Mouse (Mus musculus) myocyte (in vitro differentiated cells): ENCODE data around the gene Krtap11-1. TPM values are rescaled to one million over a fixed set of nuclear protein-coding genes. Genes with fewer than 3 reads are reported as not detected.

ENCODE experiments used
- H3K27me3 ChIP-seq: one replicate; pipeline ENCODE4 v1.6.1; 2011; ENCODE audit not compliant: control insufficient read depth, insufficient read depth, insufficient read length
- H3K36me3 ChIP-seq: one replicate; pipeline ENCODE4 v1.6.1; 2011; ENCODE audit not compliant: control insufficient read depth, insufficient read depth
- H3K4me2 ChIP-seq: one replicate; pipeline ENCODE4 v1.6.1; 2011; ENCODE audit warnings: low read depth, control low read depth
- H3K4me3 ChIP-seq: one replicate; pipeline ENCODE4 v1.5.1; 2011; ENCODE audit warnings: mild to moderate bottlenecking, control low read depth, moderate library complexity
- H3K79me2 ChIP-seq: one replicate; pipeline ENCODE4 v1.6.1; 2011; ENCODE audit not compliant: control insufficient read depth, insufficient read depth
- H3ac ChIP-seq: one replicate; pipeline ENCODE4 v1.6.1; 2011; ENCODE audit not compliant: control insufficient read depth, insufficient read length
- CEBPB ChIP-seq: IDR thresholded peaks from 2 replicates; pipeline ENCODE4 v1.6.1; 2011; ENCODE audit warnings: mild to moderate bottlenecking, moderate library complexity; ENCODE audit not compliant: poor library complexity, insufficient read depth, severe bottlenecking
- E2F4 ChIP-seq: IDR thresholded peaks from one replicate; pipeline ENCODE4 v1.6.1; 2011; ENCODE audit warnings: mild to moderate bottlenecking, control low read depth, moderate library complexity; ENCODE audit not compliant: insufficient read depth
- MAX ChIP-seq: IDR thresholded peaks from one replicate; pipeline ENCODE4 v1.6.1; 2011; ENCODE audit warnings: low read depth, mild to moderate bottlenecking, control low read depth
- MYOD1 ChIP-seq, 3 experiments: IDR thresholded peaks; one replicate each; pipeline ENCODE4 v1.6.1; 2011; ENCODE audit warnings: control low read depth in 2 of 3, low read depth in 2 of 3, mild to moderate bottlenecking in 2 of 3, moderate library complexity in 1 of 3; ENCODE audit not compliant: insufficient read length in 2 of 3, control insufficient read depth in 1 of 3
- MYOG ChIP-seq, 3 experiments: IDR thresholded peaks; one replicate each; pipeline ENCODE4 v1.6.1; 2011; ENCODE audit warnings: control low read depth in 2 of 3, low read depth in 2 of 3, mild to moderate bottlenecking in 2 of 3; ENCODE audit not compliant: insufficient read length in 2 of 3, control insufficient read depth in 1 of 3, insufficient read depth in 1 of 3
- POLR2A ChIP-seq: IDR thresholded peaks from one replicate; pipeline ENCODE4 v1.6.1; 2011; ENCODE audit warnings: low read depth, mild to moderate bottlenecking, control low read depth, moderate library complexity; ENCODE audit not compliant: insufficient read length
- POLR2AphosphoS2 ChIP-seq: IDR thresholded peaks from one replicate; pipeline ENCODE4 v1.6.1; 2011; ENCODE audit warnings: low read depth, control low read depth; ENCODE audit not compliant: insufficient read length
- REST ChIP-seq: IDR thresholded peaks from one replicate; pipeline ENCODE4 v1.6.1; 2011; ENCODE audit warnings: mild to moderate bottlenecking, control low read depth, moderate library complexity; ENCODE audit not compliant: insufficient read depth, insufficient read length
- SRF ChIP-seq: IDR thresholded peaks from one replicate; pipeline ENCODE4 v1.6.1; 2011; ENCODE audit warnings: low read depth; ENCODE audit not compliant: control insufficient read depth, insufficient read length
- TCF12 ChIP-seq: IDR thresholded peaks from one replicate; pipeline ENCODE4 v1.6.1; 2011; ENCODE audit warnings: mild to moderate bottlenecking, control low read depth; ENCODE audit not compliant: poor library complexity, insufficient read depth, severe bottlenecking
- TCF3 ChIP-seq: IDR thresholded peaks from one replicate; pipeline ENCODE4 v1.6.1; 2011; ENCODE audit warnings: low read depth, control low read depth; ENCODE audit not compliant: insufficient read length
- USF1 ChIP-seq: IDR thresholded peaks from one replicate; pipeline ENCODE4 v1.6.1; 2011; ENCODE audit warnings: low read depth, mild to moderate bottlenecking, control low read depth, moderate library complexity
- polyA plus RNA-seq: library from polyadenylated mRNA; unstranded; fragments of >200 nt; fragmentation: generic; extraction: Trizol; gene quantifications from one replicate; pipeline ENCODE4 v1.2.1, GENCODE M21; 2012; ENCODE audit warnings: missing spikeins

The Krtap11-1 gene
- polyA plus RNA-seq, 1 experiment = not detected

GRCm38 (mm10) chr16:89537349-89537748 is 33.6 kb downstream of the Krtap11-1 start:
- Histone ChIP-seq H3K4me3 (no peak overlapping the region), H3ac (no peak overlapping the region), H3K4me2 (no peak overlapping the region), H3K36me3 (no peaks in the 10 kb centered on the region), H3K79me2 (no peaks in the 10 kb centered on the region), H3K27me3 (no peaks in the 10 kb centered on the region)
- no peak for TF ChIP-seq USF1
- TF ChIP-seq MAX = no peak

DNA sequence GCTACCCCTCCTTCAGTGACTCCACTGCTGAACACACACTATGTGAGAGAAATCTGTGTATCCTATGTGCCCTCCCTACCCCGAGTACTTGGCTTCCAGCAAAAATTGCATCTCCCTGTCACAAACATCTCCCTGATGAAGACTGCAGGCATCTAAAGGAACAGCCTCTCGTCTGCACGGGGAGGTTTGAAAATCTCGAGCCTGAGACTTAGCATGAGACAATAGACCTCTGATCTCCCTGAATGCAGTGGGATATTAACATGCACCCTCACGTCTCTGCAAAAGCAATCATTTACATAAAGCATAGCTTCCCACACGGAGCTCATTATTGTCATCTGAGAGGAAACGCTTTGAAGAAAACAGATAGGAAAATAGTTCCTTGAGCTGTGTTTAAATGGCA is 40.4 kb downstream of the Krtap11-1 start:
- H3ac ChIP-seq = no peak overlapping the region
- no peak for TF ChIP-seq SRF
- TF ChIP-seq POLR2A = no peak
- TF ChIP-seq REST = no peak
- TF ChIP-seq MYOG (IDR thresholded peaks at IDR 0.05; ENCODE audit: control insufficient read depth in 1 of 3, insufficient read depth in 1 of 3, insufficient read length in 2 of 3, low read depth in 2 of 3) = no peak
- TF ChIP-seq CEBPB = no peak
- no peaks in the 10 kb centered on the region for H3K79me2 ChIP-seq
- no peak overlapping the region for H3K4me3 ChIP-seq
- no peaks in the 10 kb centered on the region for H3K27me3 ChIP-seq
- no peak overlapping the region for H3K4me2 ChIP-seq
- H3K36me3 ChIP-seq = no peaks in the 10 kb centered on the region

DNA sequence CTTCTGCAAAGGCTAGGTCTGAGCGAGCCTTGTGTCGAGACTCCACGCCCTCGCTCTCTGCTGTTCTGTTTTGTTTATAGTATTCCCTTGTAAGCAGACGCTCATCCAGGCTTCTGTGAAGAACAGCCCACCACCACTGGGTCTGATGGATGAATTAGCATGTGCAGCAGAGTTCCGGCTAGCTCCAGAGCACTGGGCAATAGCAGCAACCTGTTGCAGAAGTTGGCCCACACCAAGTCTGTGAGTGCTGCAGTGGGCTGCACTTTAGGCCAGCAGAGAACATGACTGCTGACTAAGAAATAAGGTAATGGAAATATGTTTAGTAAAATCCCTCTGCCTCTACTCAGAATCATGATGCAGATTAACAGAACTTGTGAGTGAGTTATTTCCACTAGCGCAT is 41.1 kb downstream of the Krtap11-1 start:
- no peaks in the 10 kb centered on the region for H3K36me3 ChIP-seq
- no peaks in the 10 kb centered on the region for H3K27me3 ChIP-seq
- no peaks in the 10 kb centered on the region for H3K79me2 ChIP-seq
- no peak overlapping the region for H3K4me2 ChIP-seq
- H3K4me3 ChIP-seq = no peak overlapping the region
- H3ac ChIP-seq = no peak overlapping the region
- TF ChIP-seq CEBPB = no peak
- no peak for TF ChIP-seq MYOG (IDR thresholded peaks at IDR 0.05; ENCODE audit: control insufficient read depth in 1 of 3, insufficient read depth in 1 of 3, insufficient read length in 2 of 3, low read depth in 2 of 3)
- TF ChIP-seq TCF12 = no peak
- no peak for TF ChIP-seq TCF3
- no peak for TF ChIP-seq USF1

DNA sequence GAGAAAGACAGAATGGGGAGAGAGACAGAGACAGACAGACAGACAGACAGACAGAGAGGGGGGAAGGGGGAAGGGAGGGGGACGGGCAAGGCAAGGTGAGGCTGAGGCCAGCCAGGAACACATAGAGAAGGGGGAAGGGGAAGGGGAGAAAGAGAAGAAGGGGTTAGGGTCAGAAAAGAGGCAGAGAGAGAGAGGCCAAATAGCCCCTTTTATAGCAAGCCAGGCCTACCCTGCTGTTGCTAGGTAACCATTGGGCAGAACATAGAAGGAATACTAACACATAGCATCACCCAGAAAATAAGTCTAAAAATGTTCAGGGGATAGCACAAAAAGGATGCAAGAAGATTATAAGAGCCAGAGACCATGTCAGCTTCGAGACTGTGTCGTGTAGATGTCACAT is 42.6 kb downstream of the Krtap11-1 start:
- Histone ChIP-seq H3K27me3 (no peaks in the 10 kb centered on the region), H3K4me3 (no peak overlapping the region), H3K79me2 (no peaks in the 10 kb centered on the region), H3ac (no peak overlapping the region), H3K4me2 (no peak overlapping the region), H3K36me3 (no peaks in the 10 kb centered on the region)
- TF ChIP-seq TCF12 (no peak), POLR2A (no peak), USF1 (no peak), MYOD1 (IDR thresholded peaks at IDR 0.05; ENCODE audit: control insufficient read depth in 1 of 3, insufficient read length in 2 of 3, low read depth in 2 of 3) (no peak), MAX (no peak), REST (no peak), MYOG (IDR thresholded peaks at IDR 0.05; ENCODE audit: control insufficient read depth in 1 of 3, insufficient read depth in 1 of 3, insufficient read length in 2 of 3, low read depth in 2 of 3) (no peak), POLR2AphosphoS2 (no peak), CEBPB (no peak), SRF (no peak), TCF3 (no peak), E2F4 (no peak)

- Histone ChIP-seq H3K4me3 (no peak overlapping the region), H3K79me2 (no peaks in the 10 kb centered on the region), H3K4me2 (no peak overlapping the region), H3K27me3 (no peaks in the 10 kb centered on the region), H3ac (no peak overlapping the region), H3K36me3 (no peaks in the 10 kb centered on the region)
- no peak for TF ChIP-seq USF1
- no peak for TF ChIP-seq REST
Observed at GRCm38 (mm10) chr16:89520996-89521395, 50.0 kb downstream of the Krtap11-1 start.

GRCm38 (mm10) chr16:89520555-89520954 is 50.4 kb downstream of the Krtap11-1 start:
- TF ChIP-seq TCF12 (no peak), MYOD1 (IDR thresholded peaks at IDR 0.05; ENCODE audit: control insufficient read depth in 1 of 3, insufficient read length in 2 of 3, low read depth in 2 of 3) (no peak), CEBPB (no peak), REST (no peak), SRF (no peak), E2F4 (no peak), USF1 (no peak), POLR2A (no peak), TCF3 (no peak), MYOG (IDR thresholded peaks at IDR 0.05; ENCODE audit: control insufficient read depth in 1 of 3, insufficient read depth in 1 of 3, insufficient read length in 2 of 3, low read depth in 2 of 3) (no peak), MAX (no peak), POLR2AphosphoS2 (no peak)
- Histone ChIP-seq H3K36me3 (no peaks in the 10 kb centered on the region), H3ac (no peak overlapping the region), H3K27me3 (no peaks in the 10 kb centered on the region), H3K4me2 (no peak overlapping the region), H3K4me3 (no peak overlapping the region), H3K79me2 (no peaks in the 10 kb centered on the region)
